In genomic region chr8:47021135-47021555, GRCm38 (mm10) we compare ENCODE assay signal across 12 mouse cellular contexts. TPM values are rescaled to one million over a fixed set of nuclear protein-coding genes. Genes with fewer than 3 reads are reported as not detected.
A peak's percentile ranks its signal among the peaks of the same experiment; 100 is the strongest.
DNase-seq lines count a peak whose midpoint lies in the region; TF ChIP-seq lines count a peak whose summit lies in the region.
"Had no signal": no experiment of that assay in that cellular context is flagged by ENCODE, and none has a peak within 500 bp of the region (broad histone marks: within the 10 kb centered on the region; RNA-seq: fewer than 3 reads in every experiment).

No protein-coding gene starts in this region.

- H3K4me1 ChIP-seq in kidney, adult 2 months (ENCODE audit: control insufficient read depth, insufficient read depth, low read length): no peaks in the 10 kb centered on the region

- no peaks in the 10 kb centered on the region for H3K27me3 ChIP-seq in kidney, adult 2 months (replicated peaks; ENCODE audit: control insufficient read depth, insufficient read depth, low read length)

- TF ChIP-seq CTCF in kidney, adult 2 months (conservative IDR thresholded peaks at IDR 0.05; ENCODE audit: insufficient read depth, insufficient read length, low read depth, low read length): no peak; the same call in 1 of the 2 replicates

- H3K27ac ChIP-seq in kidney, adult 2 months (ENCODE audit: insufficient read depth, low read depth, low read length): no peak overlapping the region
- H3K27ac ChIP-seq: limb, embryonic 15.5 days; midbrain, embryonic 13.5 days had no signal

- peak; percentile 21 to 29 for DNase-seq in cerebellum, postnatal 14 days
- no peak for DNase-seq in cerebellum, adult 11-12 months
- peak; percentile 14 to 34 for DNase-seq in kidney, postnatal 4 days
- no peak for DNase-seq in kidney, adult 2 months
- peak; percentile 12 for DNase-seq in 3T3-L1 (ENCODE audit: low read depth, low spot score)
- DNase-seq in gonadal fat pad, adult 2 months (ENCODE audit: low read depth): peak; percentile 50
- DNase-seq in yolk sac, embryonic 10.5 days (ENCODE audit: low spot score): no peak
- DNase-seq in adrenal gland, adult 8-10 months: no peak
- DNase-seq: heart, postnatal 14 days had no signal

- no peaks in the 10 kb centered on the region for H3K36me3 ChIP-seq in kidney, adult 2 months (ENCODE audit: control insufficient read depth, insufficient read depth, low read length)
- H3K36me3 ChIP-seq: limb, embryonic 15.5 days; midbrain, embryonic 13.5 days had no signal

- 66% methylated on average over 8 of the region's 8 CpGs for WGBS in kidney, adult 2 months

- no peak overlapping the region for H3K4me3 ChIP-seq in kidney, adult 2 months (ENCODE audit: insufficient read depth, low read depth, low read length)
- H3K4me3 ChIP-seq: limb, embryonic 15.5 days; midbrain, embryonic 13.5 days had no signal

- TF ChIP-seq POLR2A in kidney, adult 2 months (IDR thresholded peaks at IDR 0.05; ENCODE audit: low read depth, low read length): no peak

RNA-seq across cellular contexts. Expression of gene Enpp6, which starts 34.5 kb away (rescaled TPM):
- 185 and 205 TPM in 2 replicates for polyA plus RNA-seq in kidney, adult 2 months (2012; rRNA removed)
- polyA plus RNA-seq in gonadal fat pad, adult 2 months (2012; rRNA removed): 5.5 and 7.8 TPM in 2 replicates
- total RNA-seq in adrenal gland, adult 8-10 months (2022): 1 to 10 TPM in 3 of 4 experiments, under 1 TPM in 1; 0.91 to 2.4 (median 1.4) TPM
- total RNA-seq: common myeloid progenitor, adult 5-6 weeks had no signal

Comparison
In these comparisons a context has a peak if more than half of its experiments do, and no peak if none do; other contexts are left out.
1. DNase-seq: peak in cerebellum, postnatal 14 days (2 of 2), kidney, postnatal 4 days (2 of 2), 3T3-L1 (single experiment) and gonadal fat pad, adult 2 months (single experiment); none in cerebellum, adult 11-12 months (single experiment), kidney, adult 2 months (single experiment), yolk sac, embryonic 10.5 days (single experiment) and adrenal gland, adult 8-10 months (single experiment).
2. RNA of gene Enpp6, which starts 34.5 kb away (polyA plus RNA-seq): 185 to 205 TPM in kidney, adult 2 months; 5.5 to 7.8 TPM in gonadal fat pad, adult 2 months; every median in the first group is over 10 times any median in the second.